Mouse (Mus musculus) lung, postnatal 0 days (tissue): Measurements from ENCODE around the gene Lmo7.

ENCODE experiments used
- CTCF ChIP-seq: IDR thresholded peaks from 2 replicates; pipeline ENCODE4 v1.5.1; 2016; ENCODE audit warnings: antibody characterized with exemption, mild to moderate bottlenecking
- EP300 ChIP-seq: IDR thresholded peaks from 2 replicates; pipeline ENCODE4 v1.6.1; 2016; ENCODE audit warnings: antibody characterized with exemption, mild to moderate bottlenecking, control low read depth

- TF ChIP-seq CTCF: no peak
- no peak for TF ChIP-seq EP300
Observed at GRCm38 (mm10) chr14:101914321-101914720, 184.6 kb downstream of the Lmo7 start.
